Mouse (Mus musculus) MEL (cell line): Measurements from ENCODE around the gene Mtch2. TPM values are rescaled to one million over a fixed set of nuclear protein-coding genes. Genes with fewer than 3 reads are reported as not detected.
A peak's percentile ranks its signal among the peaks of the same experiment; 100 is the strongest.

Source experiments
- DNase-seq: peaks from one replicate; pipeline ENCODE4 v3.0.0; 2011; ENCODE audit warnings: low read depth, low spot score
- H3K27ac ChIP-seq: 2 replicates; pipeline ENCODE4 v1.5.1; 2012; ENCODE audit warnings: low read depth, mild to moderate bottlenecking, control low read depth, low read length, moderate library complexity; ENCODE audit not compliant: control insufficient read depth
- H3K27me3 ChIP-seq, 2 experiments: fragments of 150-350 bp in 1 of 2; sonication (generic) in 1 of 2; 2 replicates each; pipeline ENCODE4 v1.6.1; 2012; ENCODE audit warnings: low read length in 2 of 2, mild to moderate bottlenecking in 2 of 2, improper control_type of control experiment in 1 of 2, moderate library complexity in 1 of 2; ENCODE audit not compliant: insufficient read depth in 2 of 2, control insufficient read depth in 1 of 2
- H3K36me3 ChIP-seq, 2 experiments: 2 replicates each; pipeline ENCODE4 v1.6.1; 2012 to 2014; ENCODE audit warnings: low read length in 2 of 2, improper control_type of control experiment in 1 of 2, inconsistent platforms in 1 of 2, mild to moderate bottlenecking in 1 of 2; ENCODE audit not compliant: insufficient read depth in 2 of 2, control insufficient read depth in 1 of 2
- H3K4me1 ChIP-seq, 2 experiments: fragments of 150-350 bp in 1 of 2; sonication (generic) in 1 of 2; 2 replicates each; pipeline ENCODE4 v1.6.1; 2012; ENCODE audit warnings: low read length in 2 of 2, improper control_type of control experiment in 1 of 2, mild to moderate bottlenecking in 1 of 2; ENCODE audit not compliant: insufficient read depth in 2 of 2, control insufficient read depth in 1 of 2
- H3K4me3 ChIP-seq, 2 experiments: fragments of 150-350 bp in 1 of 2; sonication (generic) in 1 of 2; 2 replicates each; pipeline ENCODE4 v1.5.1; 2012; ENCODE audit warnings: low read depth in 2 of 2, low read length in 2 of 2, mild to moderate bottlenecking in 2 of 2, moderate library complexity in 2 of 2, control low read depth in 1 of 2, improper control_type of control experiment in 1 of 2; ENCODE audit not compliant: control insufficient read depth in 1 of 2, insufficient read depth in 1 of 2
- H3K79me2 ChIP-seq: 2 replicates; pipeline ENCODE4 v1.6.1; 2012; ENCODE audit warnings: mild to moderate bottlenecking, low read length, moderate library complexity; ENCODE audit not compliant: control insufficient read depth, poor library complexity, insufficient read depth
- H3K9ac ChIP-seq: 2 replicates; pipeline ENCODE4 v1.6.1; 2012; ENCODE audit warnings: low read depth, mild to moderate bottlenecking, control low read depth, low read length, moderate library complexity; ENCODE audit not compliant: control insufficient read depth, poor library complexity, severe bottlenecking
- H3K9me3 ChIP-seq: fragments of 150-350 bp; sonication (generic); replicated peaks from 2 replicates; pipeline ENCODE4 v1.6.1; 2012; ENCODE audit warnings: mild to moderate bottlenecking, low read length, improper control_type of control experiment, moderate library complexity; ENCODE audit not compliant: insufficient read depth
- BHLHE40 ChIP-seq: IDR thresholded peaks from 2 replicates; pipeline ENCODE4 v1.6.1; 2012; ENCODE audit warnings: low read depth, mild to moderate bottlenecking, inconsistent platforms, low read length, improper control_type of control experiment, borderline replicate concordance
- CHD1 ChIP-seq: IDR thresholded peaks from 2 replicates; pipeline ENCODE4 v1.6.1; 2012; ENCODE audit warnings: low read depth, mild to moderate bottlenecking, inconsistent platforms, low read length, improper control_type of control experiment
- CTCF ChIP-seq, 3 experiments: IDR thresholded peaks in 2 of 3; conservative IDR thresholded peaks in 1 of 3; 2 replicates each; pipeline ENCODE4 v1.5.1; 2011 to 2012; ENCODE audit warnings: low read length in 3 of 3, low read depth in 2 of 3, mild to moderate bottlenecking in 2 of 3, improper control_type of control experiment in 1 of 3, inconsistent platforms in 1 of 3, mixed read lengths in 1 of 3, moderate library complexity in 1 of 3; ENCODE audit not compliant: control insufficient read depth in 1 of 3, insufficient read depth in 1 of 3, poor library complexity in 1 of 3, severe bottlenecking in 1 of 3
- E2F4 ChIP-seq: IDR thresholded peaks from 2 replicates; pipeline ENCODE4 v1.6.1; 2011; ENCODE audit warnings: low read depth, low read length, improper control_type of control experiment, borderline replicate concordance
- ELF1 ChIP-seq: IDR thresholded peaks from 2 replicates; pipeline ENCODE4 v1.6.1; 2014; ENCODE audit warnings: low read depth, mild to moderate bottlenecking, inconsistent platforms, low read length, improper control_type of control experiment, moderate library complexity
- EP300 ChIP-seq, 2 experiments: IDR thresholded peaks; 2 replicates each; pipeline ENCODE4 v1.6.1; 2011; ENCODE audit warnings: improper control_type of control experiment in 2 of 2, low read length in 2 of 2, low read depth in 1 of 2, mild to moderate bottlenecking in 1 of 2
- ETS1 ChIP-seq: IDR thresholded peaks from 2 replicates; pipeline ENCODE4 v1.6.1; 2012; ENCODE audit warnings: low read depth, mild to moderate bottlenecking, inconsistent platforms, low read length, improper control_type of control experiment, moderate library complexity
- GABPA ChIP-seq: IDR thresholded peaks from 2 replicates; pipeline ENCODE4 v1.6.1; 2012; ENCODE audit warnings: low read depth, mild to moderate bottlenecking, inconsistent platforms, low read length, improper control_type of control experiment, moderate library complexity
- GATA1 ChIP-seq: IDR thresholded peaks from 2 replicates; pipeline ENCODE4 v1.6.1; 2011; ENCODE audit warnings: low read depth, low read length, improper control_type of control experiment
- HCFC1 ChIP-seq: IDR thresholded peaks from 2 replicates; pipeline ENCODE4 v1.6.1; 2012; ENCODE audit warnings: low read depth, mild to moderate bottlenecking, inconsistent platforms, low read length, improper control_type of control experiment, moderate library complexity
- JUND ChIP-seq: IDR thresholded peaks from 2 replicates; pipeline ENCODE4 v1.6.1; 2011; ENCODE audit warnings: low read depth, mild to moderate bottlenecking, improper control_type of control experiment, low read length
- KAT2A ChIP-seq: conservative IDR thresholded peaks from 2 replicates; pipeline ENCODE4 v1.6.1; 2012; ENCODE audit warnings: low read depth, low read length, improper control_type of control experiment, inconsistent platforms
- MAFK ChIP-seq: IDR thresholded peaks from 2 replicates; pipeline ENCODE4 v1.6.1; 2011; ENCODE audit warnings: low read depth, mild to moderate bottlenecking, low read length, improper control_type of control experiment, borderline replicate concordance
- MAX ChIP-seq: IDR thresholded peaks from 2 replicates; pipeline ENCODE4 v1.6.1; 2011; ENCODE audit warnings: low read length, improper control_type of control experiment
- MEF2A ChIP-seq: IDR thresholded peaks from 2 replicates; pipeline ENCODE4 v1.6.1; 2014; ENCODE audit warnings: low read depth, mild to moderate bottlenecking, inconsistent platforms, low read length, improper control_type of control experiment; ENCODE audit not compliant: poor library complexity, insufficient replicate concordance, severe bottlenecking; ENCODE audit errors: extremely low read depth
- MXI1 ChIP-seq: IDR thresholded peaks from 2 replicates; pipeline ENCODE4 v1.6.1; 2011; ENCODE audit warnings: mild to moderate bottlenecking, low read depth, low read length, improper control_type of control experiment
- MYB ChIP-seq: IDR thresholded peaks from 2 replicates; pipeline ENCODE4 v1.6.1; 2011; ENCODE audit warnings: mild to moderate bottlenecking, low read depth, low read length, improper control_type of control experiment
- MYC ChIP-seq: IDR thresholded peaks from 2 replicates; pipeline ENCODE4 v1.6.1; 2011; ENCODE audit warnings: low read depth, mild to moderate bottlenecking, low read length, improper control_type of control experiment, moderate library complexity
- NELFE ChIP-seq: IDR thresholded peaks from 2 replicates; pipeline ENCODE4 v1.6.1; 2011; ENCODE audit warnings: low read depth, low read length, improper control_type of control experiment
- NRF1 ChIP-seq: IDR thresholded peaks from 2 replicates; pipeline ENCODE4 v1.6.1; 2014; ENCODE audit warnings: low read depth, mild to moderate bottlenecking, inconsistent platforms, low read length, improper control_type of control experiment, moderate library complexity; ENCODE audit not compliant: poor library complexity, insufficient read depth, severe bottlenecking
- POLR2A ChIP-seq, 2 experiments: IDR thresholded peaks; 2 replicates each; pipeline ENCODE4 v1.6.1; 2011 to 2012; ENCODE audit warnings: low read length in 2 of 2, mild to moderate bottlenecking in 2 of 2, control low read depth in 1 of 2, improper control_type of control experiment in 1 of 2, low read depth in 1 of 2, moderate library complexity in 1 of 2; ENCODE audit not compliant: control insufficient read depth in 1 of 2, insufficient read depth in 1 of 2, poor library complexity in 1 of 2
- POLR2AphosphoS2 ChIP-seq: IDR thresholded peaks from 2 replicates; pipeline ENCODE4 v1.6.1; 2011; ENCODE audit warnings: low read length, improper control_type of control experiment
- POLR2AphosphoS5 ChIP-seq: IDR thresholded peaks from 2 replicates; pipeline ENCODE4 v1.6.1; 2012; ENCODE audit warnings: low read depth, borderline replicate concordance, mild to moderate bottlenecking, inconsistent platforms, low read length, moderate library complexity, mixed read lengths
- RAD21 ChIP-seq: IDR thresholded peaks from 2 replicates; pipeline ENCODE4 v1.6.1; 2011; ENCODE audit warnings: mild to moderate bottlenecking, low read depth, low read length, improper control_type of control experiment
- RCOR1 ChIP-seq: IDR thresholded peaks from 2 replicates; pipeline ENCODE4 v1.6.1; 2012; ENCODE audit warnings: low read depth, mild to moderate bottlenecking, inconsistent platforms, low read length, improper control_type of control experiment
- SIN3A ChIP-seq: IDR thresholded peaks from 2 replicates; pipeline ENCODE4 v1.6.1; 2012; ENCODE audit warnings: low read length, improper control_type of control experiment, inconsistent platforms
- SMC3 ChIP-seq: IDR thresholded peaks from 2 replicates; pipeline ENCODE4 v1.6.1; 2011; ENCODE audit warnings: low read depth, low read length, improper control_type of control experiment
- TAL1 ChIP-seq: IDR thresholded peaks from 2 replicates; pipeline ENCODE4 v1.6.1; 2012; ENCODE audit warnings: mild to moderate bottlenecking, inconsistent platforms, low read length, moderate library complexity, mixed read lengths
- TBP ChIP-seq: IDR thresholded peaks from 2 replicates; pipeline ENCODE4 v1.8.0; 2011; ENCODE audit warnings: low read depth, low read length, improper control_type of control experiment
- TCF12 ChIP-seq: IDR thresholded peaks from 2 replicates; pipeline ENCODE4 v1.6.1; 2014; ENCODE audit warnings: low read depth, mild to moderate bottlenecking, inconsistent platforms, low read length, improper control_type of control experiment, moderate library complexity
- UBTF ChIP-seq: IDR thresholded peaks from 2 replicates; pipeline ENCODE4 v1.6.1; 2012; ENCODE audit warnings: low read depth, mild to moderate bottlenecking, inconsistent platforms, low read length, improper control_type of control experiment, moderate library complexity, borderline replicate concordance; ENCODE audit not compliant: insufficient read depth
- USF1 ChIP-seq: IDR thresholded peaks from 2 replicates; pipeline ENCODE4 v1.6.1; 2014; ENCODE audit warnings: low read depth, mild to moderate bottlenecking, inconsistent platforms, low read length, improper control_type of control experiment, moderate library complexity
- USF2 ChIP-seq, 2 experiments: IDR thresholded peaks; 2 replicates each; pipeline ENCODE4 v1.6.1; 2011 to 2012; ENCODE audit warnings: improper control_type of control experiment in 2 of 2, low read length in 2 of 2, borderline replicate concordance in 1 of 2, inconsistent platforms in 1 of 2, low read depth in 1 of 2, mild to moderate bottlenecking in 1 of 2; ENCODE audit not compliant: insufficient read depth in 1 of 2
- ZC3H11A ChIP-seq: IDR thresholded peaks from 2 replicates; pipeline ENCODE4 v1.6.1; 2012; ENCODE audit warnings: low read depth, mild to moderate bottlenecking, inconsistent platforms, low read length, improper control_type of control experiment
- ZKSCAN1 ChIP-seq: IDR thresholded peaks from 2 replicates; pipeline ENCODE4 v1.6.1; 2012; ENCODE audit warnings: low read depth, mild to moderate bottlenecking, inconsistent platforms, low read length, improper control_type of control experiment, moderate library complexity
- ZMIZ1 ChIP-seq: IDR thresholded peaks from 2 replicates; pipeline ENCODE4 v1.6.1; 2012; ENCODE audit warnings: low read depth, mild to moderate bottlenecking, inconsistent platforms, low read length, improper control_type of control experiment, moderate library complexity
- ZNF384 ChIP-seq: IDR thresholded peaks from 2 replicates; pipeline ENCODE4 v1.6.1; 2012; ENCODE audit warnings: low read depth, mild to moderate bottlenecking, inconsistent platforms, low read length, improper control_type of control experiment
- polyA plus RNA-seq, 2 experiments: library from polyadenylated mRNA; stranded (reverse) in 1 of 2; unstranded in 1 of 2; fragments of >175 nt in 1 of 2; fragments of >200 nt in 1 of 2; gene quantifications; 2 replicates each; pipeline versions ENCODE4 v1.2.1 to v1.2.4; 2012; ENCODE audit warnings: low replicate concordance in 2 of 2, low read depth in 1 of 2; ENCODE audit not compliant: insufficient read length in 2 of 2, insufficient read depth in 1 of 2, missing spikeins in 1 of 2
- total RNA-seq: library from RNA; depleted of rRNA; stranded (reverse); fragments of 300-350 nt; gene quantifications from 2 replicates; pipeline ENCODE4 v1.2.3, GENCODE M21; 2012

Gene Mtch2
- total and polyA plus RNA-seq, 3 experiments, result 85.7 to 167 TPM; not detected in 1

GRCm38 (mm10) chr2:90893673-90894298 is 46.8 kb downstream of the Mtch2 start:
- H3K9ac ChIP-seq, result no peak overlapping the region
- no peak overlapping the region for H3K4me3 ChIP-seq
- no peaks in the 10 kb centered on the region for H3K9me3 ChIP-seq
- peaks cover 8 to 25% of the 10 kb centered on the region in 2 experiments for H3K4me1 ChIP-seq
- no peaks in the 10 kb centered on the region for H3K27me3 ChIP-seq
- peaks cover 4 to 22% of the 10 kb centered on the region in 2 experiments; a peak in 3 of 4 replicates for H3K36me3 ChIP-seq
- peak; percentile 68 for DNase-seq
- H3K79me2 ChIP-seq, result no peaks in the 10 kb centered on the region
- peak overlapping the region; percentile 67 for H3K27ac ChIP-seq
- TF ChIP-seq CHD1, result no peak
- no peak for TF ChIP-seq USF1
- TF ChIP-seq MYC, result no peak
- no peak for TF ChIP-seq MEF2A
- TF ChIP-seq MYB, result no peak
- peak; percentile 77 for TF ChIP-seq ETS1
- TF ChIP-seq GATA1, result peak; percentile 77
- TF ChIP-seq E2F4, result no peak
- TF ChIP-seq ZC3H11A, result no peak
- TF ChIP-seq TAL1, result peak; percentile 47
- no peak for TF ChIP-seq MAFK
- peak; percentile 88 for TF ChIP-seq TCF12
- peak; percentile 66 for TF ChIP-seq MXI1
- no peak for TF ChIP-seq HCFC1
- TF ChIP-seq NRF1, result no peak
- TF ChIP-seq POLR2A (IDR thresholded peaks at IDR 0.05; ENCODE audit: control insufficient read depth in 1 of 2, insufficient read depth in 1 of 2, low read depth in 1 of 2, low read length in 2 of 2, poor library complexity in 1 of 2), result no peak
- peak; percentile 44; the same call in 1 of the 2 replicates for TF ChIP-seq BHLHE40
- no peak for TF ChIP-seq POLR2AphosphoS2
- TF ChIP-seq SIN3A, result peak; percentile 18; the same call in 1 of the 2 replicates
- no peak for TF ChIP-seq SMC3
- peak; percentile 27; the same call in 1 of the 2 replicates for TF ChIP-seq MAX
- no peak for TF ChIP-seq CTCF (IDR thresholded peaks at IDR 0.05 in 2 of 3, conservative IDR thresholded peaks at IDR 0.05 in 1 of 3; ENCODE audit: control insufficient read depth in 1 of 3, insufficient read depth in 1 of 3, low read depth in 2 of 3, low read length in 3 of 3, poor library complexity in 1 of 3, severe bottlenecking in 1 of 3)
- no peak for TF ChIP-seq RCOR1
- no peak for TF ChIP-seq NELFE
- TF ChIP-seq JUND, result no peak
- no peak for TF ChIP-seq KAT2A
- TF ChIP-seq USF2 (IDR thresholded peaks at IDR 0.05; ENCODE audit: borderline replicate concordance in 1 of 2, insufficient read depth in 1 of 2, low read depth in 1 of 2, low read length in 2 of 2), result no peak
- TF ChIP-seq TBP, result no peak
- no peak for TF ChIP-seq ELF1
- TF ChIP-seq POLR2AphosphoS5, result no peak
- TF ChIP-seq ZMIZ1, result no peak
- no peak for TF ChIP-seq GABPA
- TF ChIP-seq EP300 (IDR thresholded peaks at IDR 0.05; ENCODE audit: low read depth in 1 of 2, low read length in 2 of 2), result peak; percentile 28 to 74; a peak in 3 of 4 replicates
- no peak for TF ChIP-seq ZKSCAN1
- no peak for TF ChIP-seq UBTF
- no peak for TF ChIP-seq ZNF384
- TF ChIP-seq RAD21, result no peak
